Mouse (Mus musculus): ENCODE data around the gene Tmf1. TPM values are rescaled to one million over a fixed set of nuclear protein-coding genes. Genes with fewer than 3 reads are reported as not detected.

Gene Tmf1
- polyA plus RNA-seq, 1 experiment from 2014 or later = 35.0 TPM

DNA sequence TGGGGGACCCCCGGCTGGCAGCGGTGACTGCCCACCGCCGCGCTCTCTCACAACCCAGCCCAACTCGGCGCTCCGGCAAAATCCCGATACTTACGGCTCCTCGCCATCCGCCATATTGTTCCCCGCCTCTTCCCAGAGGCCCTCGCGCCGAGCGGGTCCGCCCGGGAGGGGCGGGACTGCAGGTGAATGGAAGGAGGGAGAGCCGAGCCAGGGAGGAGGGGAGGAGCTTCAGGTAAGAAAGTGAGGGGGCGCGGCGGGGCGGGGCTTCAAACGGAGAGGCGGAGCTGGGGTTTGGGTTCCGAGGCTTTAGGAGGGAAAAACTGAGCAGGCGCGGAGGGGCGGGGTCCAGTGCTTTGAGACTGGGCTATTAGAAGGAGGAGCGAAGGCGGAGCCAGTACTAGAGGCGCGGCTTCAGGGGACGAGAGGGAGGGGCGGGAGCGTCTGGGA is 26.5 kb upstream of the Tmf1 start, which contains the start of gene Uba3:
Uba3 (minus strand) TSS at position 209 of the 447 bp plus-strand sequence.
- ATAC-seq = peak; percentile 96
- Histone ChIP-seq H3K27ac (ENCODE audit: low read length) (peak within 1 kb of the TSS; percentile 87), H3K4me2 (ENCODE audit: low read length) (peak within 1 kb of the TSS; percentile 66), H3K9me3 (ENCODE audit: control insufficient read depth, low read length) (no peaks in the 10 kb centered on the region), H3K9ac (replicated peaks; ENCODE audit: low read depth, low read length) (peak within 1 kb of the TSS; percentile 94), H3K36me3 (ENCODE audit: control insufficient read depth, insufficient read depth) (no peaks in the 10 kb centered on the region), H3K4me3 (replicated peaks; ENCODE audit: low read length) (peak within 1 kb of the TSS; percentile 71), H3K27me3 (replicated peaks; ENCODE audit: control insufficient read depth, insufficient read depth, low read length) (no peaks in the 10 kb centered on the region), H3K4me1 (replicated peaks; ENCODE audit: control insufficient read depth, insufficient read depth, low read length) (peaks cover 9% of the 10 kb centered on the region)
- under 1% methylated on average over 37 of the region's 38 CpGs for WGBS

DNA sequence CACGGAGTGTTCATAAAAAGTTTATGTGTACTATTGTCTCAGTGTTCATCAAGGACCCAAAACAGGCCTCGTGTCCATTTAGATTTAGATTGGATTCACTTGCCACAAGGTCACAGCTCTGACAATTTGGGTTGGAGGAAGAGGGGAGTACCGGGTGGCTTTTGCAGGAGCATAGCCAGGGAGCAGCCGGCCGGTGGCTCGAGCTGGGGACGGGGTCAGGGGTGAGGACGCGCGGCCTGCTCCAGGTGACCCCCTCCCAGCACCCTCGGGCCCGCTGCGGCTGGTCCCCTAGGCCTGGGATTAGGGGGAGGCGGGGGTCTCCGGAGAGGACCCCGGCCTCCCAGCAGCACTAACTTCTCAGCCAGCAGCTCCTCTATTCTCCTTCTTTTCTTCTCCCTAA is 26.0 kb upstream of the Tmf1 start:
- WGBS = under 1% methylated on average over 16 of the region's 16 CpGs
- Histone ChIP-seq H3K36me3 (ENCODE audit: control insufficient read depth, insufficient read depth) (no peaks in the 10 kb centered on the region), H3K27me3 (replicated peaks; ENCODE audit: control insufficient read depth, insufficient read depth, low read length) (no peaks in the 10 kb centered on the region), H3K9me3 (ENCODE audit: control insufficient read depth, low read length) (no peaks in the 10 kb centered on the region), H3K27ac (ENCODE audit: low read length) (peak overlapping the region; percentile 87), H3K4me1 (replicated peaks; ENCODE audit: control insufficient read depth, insufficient read depth, low read length) (peaks cover 9% of the 10 kb centered on the region), H3K4me3 (replicated peaks; ENCODE audit: low read length) (peak overlapping the region; percentile 71), H3K4me2 (ENCODE audit: low read length) (peak overlapping the region; percentile 66), H3K9ac (replicated peaks; ENCODE audit: low read depth, low read length) (peak overlapping the region; percentile 94)
- ATAC-seq = peak; percentile 24

DNA sequence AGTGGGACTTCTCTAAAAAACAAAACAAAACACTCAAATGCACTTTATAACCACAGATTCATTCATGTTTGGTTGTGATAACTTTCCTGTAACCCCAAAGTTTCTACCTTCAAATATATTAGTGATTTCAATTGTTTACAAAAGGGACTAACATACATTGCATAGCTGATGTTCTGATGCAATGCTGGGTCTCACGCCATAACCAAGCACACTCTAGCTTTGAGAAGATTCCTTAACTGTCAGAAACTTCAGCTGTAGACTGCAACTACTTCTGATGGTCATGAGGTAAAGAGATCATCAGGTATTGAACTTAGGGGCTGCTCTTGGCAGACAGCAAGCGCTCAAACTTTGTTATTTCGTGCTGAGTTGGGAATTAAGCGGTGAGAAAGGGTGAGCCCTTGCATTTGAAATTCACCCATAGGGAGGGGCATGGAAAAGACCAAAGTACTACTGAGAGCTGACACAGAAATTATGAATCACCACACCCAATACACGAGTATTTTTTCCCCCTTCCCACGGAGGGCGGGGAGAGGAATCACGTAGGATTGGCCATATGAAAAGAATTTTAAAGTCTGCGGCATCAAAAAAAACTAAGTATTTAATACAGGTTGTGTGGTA is 25.4 kb upstream of the Tmf1 start:
- H3K4me2 ChIP-seq (ENCODE audit: low read length) = peak overlapping the region; percentile 66
- ATAC-seq = no peak
- no peak overlapping the region for H3K27ac ChIP-seq (ENCODE audit: low read length)
- H3K36me3 ChIP-seq (ENCODE audit: control insufficient read depth, insufficient read depth) = no peaks in the 10 kb centered on the region
- H3K4me1 ChIP-seq (replicated peaks; ENCODE audit: control insufficient read depth, insufficient read depth, low read length) = peaks cover 9% of the 10 kb centered on the region
- H3K4me3 ChIP-seq (replicated peaks; ENCODE audit: low read length) = peak overlapping the region; percentile 71
- H3K9ac ChIP-seq (replicated peaks; ENCODE audit: low read depth, low read length) = peak overlapping the region; percentile 94
- no peaks in the 10 kb centered on the region for H3K9me3 ChIP-seq (ENCODE audit: control insufficient read depth, low read length)
- 18% methylated on average over 9 of the region's 9 CpGs for WGBS
- H3K27me3 ChIP-seq (replicated peaks; ENCODE audit: control insufficient read depth, insufficient read depth, low read length) = no peaks in the 10 kb centered on the region

DNA sequence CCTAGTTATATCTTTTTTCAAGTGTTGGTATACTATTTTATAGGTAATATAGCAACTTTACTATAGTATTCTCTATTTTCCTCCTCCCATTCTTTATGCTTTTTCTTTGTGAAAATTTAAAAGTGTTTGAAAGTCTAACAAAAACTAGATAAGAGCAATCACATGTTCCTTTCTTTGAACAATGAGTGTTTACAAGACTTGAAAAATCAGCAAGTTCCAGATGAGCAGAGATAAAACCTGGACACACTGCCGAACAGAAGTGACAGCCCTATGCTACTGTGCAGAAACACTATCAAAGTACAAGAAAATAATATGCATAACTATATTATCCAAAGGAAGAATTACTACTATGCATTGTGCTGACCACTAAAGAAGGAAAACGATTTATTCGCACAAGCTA is 23.6 kb upstream of the Tmf1 start:
- H3K27ac ChIP-seq (ENCODE audit: low read length) = no peak overlapping the region
- no peak for ATAC-seq
- no peak overlapping the region for H3K4me2 ChIP-seq (ENCODE audit: low read length)
- 96% methylated on average over 3 of the region's 3 CpGs for WGBS
- no peak overlapping the region for H3K9ac ChIP-seq (replicated peaks; ENCODE audit: low read depth, low read length)
- no peaks in the 10 kb centered on the region for H3K27me3 ChIP-seq (replicated peaks; ENCODE audit: control insufficient read depth, insufficient read depth, low read length)
- H3K36me3 ChIP-seq (ENCODE audit: control insufficient read depth, insufficient read depth) = peaks cover 3% of the 10 kb centered on the region; the same call in 1 of the 2 replicates
- H3K4me1 ChIP-seq (replicated peaks; ENCODE audit: control insufficient read depth, insufficient read depth, low read length) = peaks cover 9% of the 10 kb centered on the region
- no peaks in the 10 kb centered on the region for H3K9me3 ChIP-seq (ENCODE audit: control insufficient read depth, low read length)
- no peak overlapping the region for H3K4me3 ChIP-seq (replicated peaks; ENCODE audit: low read length)

DNA sequence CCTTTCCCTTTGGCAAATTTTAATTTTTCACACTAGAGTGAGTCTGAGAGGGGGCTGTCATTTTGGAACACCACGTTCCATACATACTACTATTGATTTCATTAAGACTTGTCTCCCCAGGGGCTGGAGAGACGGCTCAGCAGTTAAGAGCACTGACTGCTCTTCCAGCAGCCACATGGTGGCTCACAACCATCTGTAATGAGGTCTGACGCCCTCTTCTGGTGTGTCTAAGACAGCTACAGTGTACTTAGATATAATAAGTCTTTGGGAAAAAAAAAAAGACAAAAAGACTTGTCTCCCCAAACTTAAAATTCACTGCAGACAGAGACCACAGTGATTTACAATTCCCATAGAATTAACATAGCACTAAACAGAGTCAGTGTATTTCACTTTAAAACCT is 21.5 kb upstream of the Tmf1 start:
- Histone ChIP-seq H3K27ac (ENCODE audit: low read length) (no peak overlapping the region), H3K4me3 (replicated peaks; ENCODE audit: low read length) (no peak overlapping the region), H3K4me1 (replicated peaks; ENCODE audit: control insufficient read depth, insufficient read depth, low read length) (peaks cover 9% of the 10 kb centered on the region), H3K4me2 (ENCODE audit: low read length) (no peak overlapping the region), H3K27me3 (replicated peaks; ENCODE audit: control insufficient read depth, insufficient read depth, low read length) (no peaks in the 10 kb centered on the region), H3K9me3 (ENCODE audit: control insufficient read depth, low read length) (no peaks in the 10 kb centered on the region), H3K36me3 (ENCODE audit: control insufficient read depth, insufficient read depth) (peaks cover 14% of the 10 kb centered on the region), H3K9ac (replicated peaks; ENCODE audit: low read depth, low read length) (no peak overlapping the region)
- no peak for ATAC-seq
- 59% methylated on average over 3 of the region's 3 CpGs for WGBS

DNA sequence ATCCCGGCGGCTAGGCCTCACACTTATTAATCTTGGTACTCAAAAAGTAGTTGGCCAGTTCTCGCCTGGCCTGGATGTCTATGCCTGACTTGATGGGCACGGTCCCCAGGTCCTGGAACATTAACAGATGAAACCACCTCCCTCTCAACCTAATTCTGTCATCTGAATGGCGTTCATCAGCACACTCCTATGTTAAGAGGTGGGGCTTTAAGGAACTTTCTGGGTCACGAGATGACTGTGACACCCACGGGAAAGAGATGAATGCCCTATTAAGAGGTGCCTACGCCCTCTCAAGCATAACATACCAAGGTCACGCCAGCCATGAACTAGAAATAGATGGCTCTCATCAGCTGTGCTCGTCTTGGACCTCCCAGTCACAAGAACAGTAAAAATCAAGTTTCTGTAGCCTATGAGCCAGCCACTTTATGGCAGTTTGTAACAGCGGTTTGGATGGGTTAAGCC is 476 bp upstream of the Tmf1 start:
- no peaks in the 10 kb centered on the region for H3K9me3 ChIP-seq (ENCODE audit: control insufficient read depth, low read length)
- WGBS = 13% methylated on average over 11 of the region's 11 CpGs
- no peak; the same call in none of the 2 replicates for ATAC-seq

DNA sequence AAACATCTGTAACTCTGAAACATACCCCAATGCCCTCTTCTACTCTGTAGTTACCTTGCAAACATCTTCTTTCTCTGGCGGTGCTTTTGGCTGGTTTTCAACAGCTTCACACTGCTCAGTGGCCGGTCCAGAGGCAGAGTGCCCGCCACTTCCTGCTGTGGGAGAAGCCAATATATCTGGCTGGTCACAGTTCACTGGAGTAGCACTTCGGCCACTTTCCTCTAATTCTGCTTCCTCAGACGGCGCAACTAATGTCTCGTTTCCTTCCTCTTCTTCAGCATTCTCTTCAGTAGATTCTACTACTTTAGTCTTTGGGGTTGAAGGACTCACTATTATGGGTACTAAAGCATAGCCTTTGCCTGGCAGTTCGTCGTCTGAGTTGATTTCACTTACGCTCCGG is 3.2 kb downstream of the Tmf1 start:
- H3K36me3 ChIP-seq (ENCODE audit: control insufficient read depth, insufficient read depth) = peaks cover 12% of the 10 kb centered on the region
- WGBS = 89% methylated on average over 11 of the region's 11 CpGs
- H3K27ac ChIP-seq (ENCODE audit: low read length) = no peak overlapping the region
- no peaks in the 10 kb centered on the region for H3K27me3 ChIP-seq (replicated peaks; ENCODE audit: control insufficient read depth, insufficient read depth, low read length)
- no peak overlapping the region for H3K4me3 ChIP-seq (replicated peaks; ENCODE audit: low read length)
- ATAC-seq = no peak
- no peak overlapping the region for H3K4me2 ChIP-seq (ENCODE audit: low read length)
- peaks cover 14% of the 10 kb centered on the region for H3K4me1 ChIP-seq (replicated peaks; ENCODE audit: control insufficient read depth, insufficient read depth, low read length)
- H3K9me3 ChIP-seq (ENCODE audit: control insufficient read depth, low read length) = no peaks in the 10 kb centered on the region
- H3K9ac ChIP-seq (replicated peaks; ENCODE audit: low read depth, low read length) = no peak overlapping the region

More for the DNA sequence above, 476 bp upstream of the Tmf1 start:
- Histone ChIP-seq H3K27me3 (replicated peaks; ENCODE audit: control insufficient read depth, insufficient read depth, low read length) (no peaks in the 10 kb centered on the region), H3K27ac (ENCODE audit: low read length) (peak overlapping the region; percentile 86), H3K36me3 (ENCODE audit: control insufficient read depth, insufficient read depth) (peaks cover 5% of the 10 kb centered on the region), H3K9ac (replicated peaks; ENCODE audit: low read depth, low read length) (peak overlapping the region; percentile 91), H3K4me3 (replicated peaks; ENCODE audit: low read length) (peak overlapping the region; percentile 85), H3K4me1 (replicated peaks; ENCODE audit: control insufficient read depth, insufficient read depth, low read length) (peaks cover 14% of the 10 kb centered on the region), H3K4me2 (ENCODE audit: low read length) (peak overlapping the region; percentile 67)

DNA sequence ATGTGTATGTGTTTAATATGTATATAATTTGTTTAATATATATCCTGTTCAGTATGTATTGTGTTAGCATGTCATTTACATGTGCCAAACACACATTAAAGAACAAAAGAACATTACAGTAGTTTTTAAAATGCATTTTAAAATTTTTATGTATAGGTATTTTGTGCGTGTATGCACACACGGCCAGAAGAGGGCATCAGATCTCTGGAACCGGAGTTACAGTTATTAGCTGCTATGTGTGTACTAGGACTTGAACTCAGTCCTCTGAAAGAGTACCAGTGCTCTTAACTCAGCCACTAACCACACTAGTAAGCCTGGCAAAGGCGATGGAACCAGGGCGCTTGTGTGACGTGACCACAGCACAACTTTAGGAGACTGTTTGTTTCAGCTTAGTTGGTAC is 28.8 kb downstream of the Tmf1 start:
- Histone ChIP-seq H3K4me2 (ENCODE audit: low read length) (no peak overlapping the region), H3K36me3 (ENCODE audit: control insufficient read depth, insufficient read depth) (no peaks in the 10 kb centered on the region), H3K9me3 (ENCODE audit: control insufficient read depth, low read length) (no peaks in the 10 kb centered on the region), H3K27ac (ENCODE audit: low read length) (no peak overlapping the region), H3K4me3 (replicated peaks; ENCODE audit: low read length) (no peak overlapping the region), H3K27me3 (replicated peaks; ENCODE audit: control insufficient read depth, insufficient read depth, low read length) (no peaks in the 10 kb centered on the region), H3K9ac (replicated peaks; ENCODE audit: low read depth, low read length) (no peak overlapping the region), H3K4me1 (replicated peaks; ENCODE audit: control insufficient read depth, insufficient read depth, low read length) (peaks cover 14% of the 10 kb centered on the region)
- ATAC-seq = no peak
- 82% methylated on average over 6 of the region's 6 CpGs for WGBS

DNA sequence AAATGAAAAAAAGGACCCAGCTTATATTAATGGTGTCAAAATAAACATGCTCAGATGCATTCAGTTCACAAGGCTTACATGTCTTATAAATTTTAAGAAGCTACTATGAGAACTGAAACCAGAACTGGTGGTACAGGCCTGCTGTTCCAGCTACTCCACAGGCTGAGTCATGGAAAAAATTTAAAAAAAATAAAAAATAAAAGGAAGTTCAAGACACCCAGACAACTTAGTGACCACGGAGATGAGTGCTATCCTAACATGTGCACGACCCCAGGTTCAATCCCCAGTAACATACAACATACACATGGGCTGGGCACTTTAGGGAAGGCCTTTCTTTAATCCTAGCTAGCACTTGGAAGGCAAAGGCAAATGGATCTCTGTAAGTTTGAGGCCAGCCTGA is 29.2 kb downstream of the Tmf1 start:
- ATAC-seq = no peak
- Histone ChIP-seq H3K9ac (replicated peaks; ENCODE audit: low read depth, low read length) (no peak overlapping the region), H3K27me3 (replicated peaks; ENCODE audit: control insufficient read depth, insufficient read depth, low read length) (no peaks in the 10 kb centered on the region), H3K4me1 (replicated peaks; ENCODE audit: control insufficient read depth, insufficient read depth, low read length) (peaks cover 14% of the 10 kb centered on the region), H3K4me2 (ENCODE audit: low read length) (no peak overlapping the region), H3K9me3 (ENCODE audit: control insufficient read depth, low read length) (no peaks in the 10 kb centered on the region), H3K36me3 (ENCODE audit: control insufficient read depth, insufficient read depth) (no peaks in the 10 kb centered on the region), H3K27ac (ENCODE audit: low read length) (no peak overlapping the region), H3K4me3 (replicated peaks; ENCODE audit: low read length) (no peak overlapping the region)
- WGBS = 86% methylated on average over 2 of the region's 2 CpGs

All from forebrain, embryonic 16.5 days (tissue).